Mouse (Mus musculus) retina, postnatal 1 day (tissue): ENCODE measurements around the gene Lhfpl2.

Source experiments
- DNase-seq: peaks from one replicate; pipeline ENCODE4 v3.0.0-alpha.2; 2012

Gene Lhfpl2

DNA sequence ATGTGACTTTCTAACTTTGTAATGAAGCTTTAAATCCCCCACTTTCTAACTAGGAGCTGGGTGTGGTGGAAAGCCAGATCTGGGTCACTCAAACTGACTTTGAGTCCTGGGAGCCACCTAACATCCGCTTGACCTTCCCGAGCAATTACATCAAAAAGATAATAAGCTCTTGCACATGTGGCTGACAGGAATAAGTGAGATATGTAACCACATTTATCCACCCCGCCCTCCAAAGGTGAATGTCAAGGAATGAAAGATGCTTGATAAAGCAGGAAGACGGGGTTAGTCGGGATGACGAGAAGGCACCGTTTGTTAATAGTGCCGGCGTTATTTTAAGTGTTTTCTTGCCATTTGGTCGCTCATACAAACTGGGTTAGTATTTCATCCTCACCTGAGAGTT, 41.5 kb downstream of the Lhfpl2 start:
- DNase-seq, result no peak

DNA sequence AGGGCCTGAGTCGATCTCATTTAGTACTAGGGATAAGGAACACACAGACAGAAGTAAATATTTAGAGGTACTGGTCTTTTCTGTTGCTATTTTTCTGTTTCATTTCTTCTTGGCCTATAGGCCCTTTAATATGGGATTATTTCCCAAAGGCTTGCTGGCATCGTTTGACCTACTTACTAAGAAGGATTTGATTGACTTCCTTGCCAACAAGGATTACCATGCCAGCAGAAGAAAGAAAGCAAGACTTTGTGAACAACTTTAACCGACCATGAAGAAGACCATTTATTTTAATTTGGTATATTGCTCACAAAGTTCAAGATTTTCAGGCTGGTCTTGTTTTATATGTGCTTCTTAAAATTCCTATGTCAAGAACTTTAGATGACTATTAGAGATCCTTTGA, 42.8 kb downstream of the Lhfpl2 start:
- DNase-seq, result peak; percentile 31

DNA sequence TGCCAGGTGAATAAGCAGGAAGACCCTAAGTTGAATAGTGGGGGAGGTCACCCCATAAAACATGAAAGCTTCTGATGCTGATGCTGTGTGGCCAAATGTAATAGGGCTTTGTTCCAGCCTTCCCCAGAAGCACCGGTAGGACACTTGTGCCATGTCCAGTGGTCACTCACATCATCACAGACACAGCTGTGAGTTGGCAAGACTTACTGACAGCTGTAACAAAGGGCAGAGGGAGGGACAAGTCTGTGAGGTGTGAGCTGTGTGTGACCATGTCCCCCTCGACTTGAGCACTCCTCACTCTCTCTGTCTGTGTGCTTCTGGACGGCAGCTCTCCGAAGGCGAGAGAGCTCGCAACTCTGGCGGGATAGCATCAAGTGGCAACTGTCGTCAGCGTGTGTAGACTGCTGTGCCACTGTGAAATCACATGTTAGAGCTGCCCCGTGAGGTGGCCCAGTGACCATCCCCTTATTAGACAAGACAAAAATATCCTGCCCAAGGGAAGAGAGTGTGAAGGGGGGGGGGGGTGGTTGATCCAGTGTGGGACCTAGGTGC, 43.5 kb downstream of the Lhfpl2 start:
- DNase-seq, result no peak

DNA sequence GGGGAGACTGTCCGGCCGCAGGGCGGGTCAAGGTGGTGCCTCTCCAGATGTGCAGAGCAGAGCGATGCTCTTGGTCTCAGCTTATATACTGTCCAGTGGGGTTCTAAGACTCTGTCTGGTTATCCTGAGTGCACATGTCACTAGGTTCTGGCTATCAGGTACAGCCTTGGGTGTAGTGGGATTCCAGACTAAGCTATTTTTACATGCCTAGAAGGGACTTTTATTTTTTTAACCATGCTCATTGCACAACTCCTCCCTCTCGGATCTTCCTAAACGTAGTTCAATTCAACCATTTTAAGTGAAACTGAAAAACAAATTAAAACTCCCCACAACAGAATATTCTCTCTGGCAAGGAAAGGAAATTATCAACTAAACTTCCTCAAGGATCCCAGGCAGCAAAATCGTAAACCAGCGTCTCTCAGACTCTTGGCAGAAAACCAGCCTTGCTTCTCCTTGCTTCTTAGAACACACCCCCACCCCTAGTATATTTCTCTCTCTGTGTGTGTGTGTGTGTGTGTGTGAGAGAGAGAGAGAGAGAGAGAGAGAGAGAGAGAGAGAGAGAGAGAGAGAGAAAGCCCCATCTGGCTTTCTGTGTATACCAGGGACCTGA, 47.4 kb downstream of the Lhfpl2 start:
- no peak for DNase-seq

DNA sequence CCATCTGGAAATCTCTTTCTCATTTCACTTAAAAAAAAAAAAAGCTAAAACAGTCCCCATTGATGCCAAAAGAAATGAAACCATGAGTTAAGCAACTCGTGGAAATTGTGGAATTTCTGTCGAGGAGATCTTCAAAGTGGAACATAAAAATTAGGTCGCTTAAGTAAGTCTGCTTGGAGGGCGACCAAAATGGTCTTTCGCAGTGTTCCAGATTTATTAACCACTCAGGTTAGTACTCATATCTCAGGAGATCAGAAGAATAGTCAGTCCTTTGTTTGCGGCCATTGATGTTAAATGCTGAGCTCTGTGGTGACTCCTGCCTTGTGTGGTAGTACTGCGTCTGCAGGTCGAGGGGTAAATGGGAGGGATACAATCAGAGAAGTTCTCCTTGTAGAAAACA, 48.8 kb downstream of the Lhfpl2 start:
- no peak for DNase-seq

DNA sequence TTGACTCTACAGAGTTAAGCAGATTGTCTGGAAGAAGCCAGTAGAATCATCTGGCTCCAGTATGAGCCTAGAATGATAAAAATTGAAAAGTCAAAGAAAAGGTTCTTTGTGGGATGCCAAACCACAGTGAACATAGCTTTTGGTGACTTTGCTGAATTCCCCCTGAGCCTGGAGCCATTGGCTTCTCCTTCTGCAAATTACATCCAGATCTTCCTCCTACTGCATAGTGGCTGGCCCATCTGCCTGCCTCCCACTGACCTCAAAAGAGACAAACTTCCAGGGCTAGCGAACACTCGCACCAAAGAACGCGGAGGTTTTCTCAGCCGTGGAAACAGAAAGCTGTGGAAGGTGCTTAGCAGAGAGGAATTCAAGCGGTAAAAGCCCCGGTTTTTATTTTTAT, 49.4 kb downstream of the Lhfpl2 start:
- no peak for DNase-seq

DNA sequence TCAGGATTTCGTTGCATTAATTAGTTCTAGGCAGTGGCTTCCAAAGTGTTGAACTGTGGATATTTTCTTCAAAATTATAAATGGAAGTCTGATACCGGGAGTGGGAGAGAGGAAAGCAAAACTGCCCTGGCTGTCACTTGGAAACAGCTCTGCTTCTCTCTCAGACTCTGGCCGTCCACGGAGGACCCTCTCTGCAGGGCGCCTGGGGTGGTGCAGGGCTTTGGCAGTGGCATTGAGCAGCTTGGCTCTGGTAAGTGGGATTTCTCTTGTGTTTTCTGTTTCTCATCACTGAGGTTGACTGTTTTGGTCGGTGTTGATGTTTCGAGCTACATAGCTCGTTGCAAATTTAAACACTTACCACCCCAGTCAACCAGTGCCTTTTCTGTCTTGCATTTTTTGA, 53.0 kb downstream of the Lhfpl2 start:
- no peak for DNase-seq

DNA sequence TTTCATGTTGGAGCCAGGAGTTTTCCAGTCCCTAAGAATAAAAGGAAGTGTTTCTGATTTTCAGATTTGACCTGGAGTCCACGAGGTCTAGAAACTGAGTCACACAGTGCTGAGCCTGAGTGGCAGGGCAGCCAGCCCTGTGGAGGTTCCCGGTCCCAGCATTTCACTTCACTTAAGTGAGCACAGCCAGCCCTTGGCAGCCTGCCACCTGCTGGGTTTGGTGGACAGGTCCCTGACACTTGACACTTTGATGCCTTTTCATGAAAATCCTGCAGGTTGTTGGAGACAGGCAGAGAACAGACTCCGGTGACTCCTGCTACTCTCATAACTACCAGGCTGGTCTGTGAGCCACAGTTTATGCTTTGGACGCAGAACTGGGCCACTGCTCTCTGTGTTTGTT, 57.9 kb downstream of the Lhfpl2 start:
- DNase-seq, result peak; percentile 25

DNA sequence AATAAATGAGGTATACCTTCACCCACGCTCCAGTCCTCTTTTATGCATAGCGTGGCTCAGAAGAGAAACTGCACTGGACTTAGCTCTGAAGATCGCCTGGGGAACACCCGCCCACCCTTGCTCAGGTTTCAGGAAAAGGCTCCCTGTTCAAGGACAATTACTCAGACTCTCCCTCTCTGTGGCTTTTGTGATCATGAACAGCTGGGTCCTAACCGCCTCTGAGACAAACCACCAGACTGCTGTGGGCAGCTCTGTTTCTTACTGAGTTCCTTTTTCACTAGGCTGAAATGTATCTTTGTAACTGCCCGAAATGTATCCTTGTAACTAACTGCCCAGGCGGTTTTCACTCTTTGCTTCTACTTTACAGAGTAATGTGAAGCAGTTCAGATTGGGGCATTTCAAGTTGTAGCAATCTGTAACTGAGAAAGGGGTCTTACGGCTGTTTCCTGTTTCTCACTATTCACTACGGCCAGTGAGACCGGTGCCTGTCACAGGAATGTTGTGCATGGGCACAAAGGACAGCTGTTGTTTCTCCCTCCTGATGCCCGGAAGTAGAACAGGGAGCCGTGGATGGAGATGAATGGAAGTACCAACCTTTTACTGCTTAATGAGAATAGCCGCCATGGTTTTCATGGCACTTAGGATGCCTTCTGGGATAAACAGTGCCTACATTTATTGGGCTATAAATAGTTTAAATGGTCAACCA, 59.3 kb downstream of the Lhfpl2 start:
- no peak for DNase-seq

DNA sequence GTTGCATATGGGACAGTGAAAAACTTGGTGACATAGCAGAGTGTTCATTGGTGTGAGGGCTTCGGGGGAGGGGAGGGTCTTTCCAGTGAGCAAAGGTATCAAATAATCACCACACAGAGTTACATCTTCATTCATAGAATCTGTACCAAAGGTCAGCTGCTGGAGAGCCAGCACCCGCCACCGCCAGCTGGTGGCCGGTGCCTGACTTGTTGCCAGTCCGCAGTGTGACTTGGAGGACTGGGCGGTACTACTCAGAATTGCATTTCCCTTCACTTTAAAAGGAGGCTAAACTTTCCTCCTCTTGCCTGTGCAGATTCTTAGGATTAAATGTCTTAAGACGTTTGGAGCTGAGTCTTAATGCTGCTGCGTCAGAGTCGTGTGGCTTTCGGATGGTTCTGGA, 59.9 kb downstream of the Lhfpl2 start:
- no peak for DNase-seq

DNA sequence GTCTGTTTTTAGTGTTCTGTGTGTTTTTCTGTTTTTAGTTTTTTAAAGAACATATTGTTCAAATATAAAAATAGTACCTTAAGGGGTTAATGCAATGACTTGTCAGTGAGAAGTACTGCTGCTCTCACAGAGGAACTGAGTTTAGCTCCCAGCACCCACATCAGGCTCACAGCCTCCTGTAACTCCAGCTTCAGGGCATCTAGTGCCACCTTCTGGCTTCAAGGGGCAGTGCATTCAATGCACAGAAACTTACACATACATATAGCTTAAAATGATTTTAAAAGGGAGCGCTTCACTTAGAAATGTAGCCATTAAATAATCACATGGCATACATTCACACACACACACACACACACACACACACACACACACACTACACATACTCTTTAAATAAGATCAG, 60.5 kb downstream of the Lhfpl2 start:
- DNase-seq, result no peak

DNA sequence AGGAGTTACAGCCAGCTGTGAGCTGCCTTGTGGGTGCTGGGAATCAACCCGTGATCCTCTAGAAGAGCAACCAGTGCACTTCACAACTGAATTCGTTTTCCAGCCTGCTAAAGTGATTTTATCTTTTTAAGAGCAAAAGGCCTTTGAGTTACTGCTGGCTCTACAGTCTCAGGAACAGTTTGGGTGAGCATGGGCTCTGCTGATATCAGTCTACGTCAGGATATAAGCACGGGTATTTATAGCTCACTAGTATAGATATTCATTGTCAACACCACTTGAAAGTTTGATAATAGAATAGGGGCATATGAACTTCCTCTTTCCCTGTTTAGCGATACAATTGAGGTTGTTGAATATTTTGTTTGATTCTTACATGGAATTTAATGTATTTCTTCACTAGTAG, 61.7 kb downstream of the Lhfpl2 start:
- DNase-seq, result no peak

DNA sequence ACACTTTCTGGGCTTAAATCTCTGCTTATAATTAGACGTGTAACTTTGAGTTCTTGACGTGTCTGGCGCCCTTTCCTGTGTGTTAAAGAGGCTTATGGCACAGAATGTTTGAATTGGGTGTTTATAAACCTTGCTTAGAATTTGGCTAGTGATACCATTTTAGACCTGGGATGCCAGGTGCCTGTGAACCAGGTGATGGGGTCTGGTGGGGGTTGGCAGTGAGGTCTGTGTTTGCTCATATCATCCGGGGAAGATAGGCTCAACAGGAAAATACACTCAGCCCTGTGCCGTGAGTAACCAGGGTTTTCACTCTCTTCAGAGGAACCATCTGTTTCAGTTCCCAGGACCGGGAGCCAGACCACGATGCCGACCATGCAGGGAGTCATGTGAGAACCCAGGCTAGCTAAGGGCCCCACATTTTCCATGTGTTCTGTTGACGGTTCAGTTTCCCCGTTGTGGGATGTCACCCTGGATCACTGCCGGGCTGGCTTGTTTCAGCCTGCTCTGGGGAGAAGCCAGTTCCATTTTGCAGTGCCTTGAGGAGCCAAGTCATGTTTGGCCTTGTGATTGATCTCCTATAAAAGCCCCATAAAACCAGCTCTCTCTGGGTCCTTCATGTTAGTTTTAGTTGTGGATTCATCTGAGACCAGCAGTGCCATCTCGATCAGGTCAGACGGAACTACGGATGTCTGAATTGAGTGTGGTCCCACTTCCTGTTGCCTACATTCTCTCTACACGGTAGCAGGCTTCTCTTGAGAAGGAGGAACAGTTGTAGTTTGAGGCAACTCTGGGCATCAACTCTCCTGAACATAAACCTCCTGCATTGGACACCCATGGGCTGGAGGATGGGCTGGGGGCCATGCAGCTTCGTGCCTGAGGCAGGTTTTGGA, 65.4 kb downstream of the Lhfpl2 start:
- no peak for DNase-seq

DNA sequence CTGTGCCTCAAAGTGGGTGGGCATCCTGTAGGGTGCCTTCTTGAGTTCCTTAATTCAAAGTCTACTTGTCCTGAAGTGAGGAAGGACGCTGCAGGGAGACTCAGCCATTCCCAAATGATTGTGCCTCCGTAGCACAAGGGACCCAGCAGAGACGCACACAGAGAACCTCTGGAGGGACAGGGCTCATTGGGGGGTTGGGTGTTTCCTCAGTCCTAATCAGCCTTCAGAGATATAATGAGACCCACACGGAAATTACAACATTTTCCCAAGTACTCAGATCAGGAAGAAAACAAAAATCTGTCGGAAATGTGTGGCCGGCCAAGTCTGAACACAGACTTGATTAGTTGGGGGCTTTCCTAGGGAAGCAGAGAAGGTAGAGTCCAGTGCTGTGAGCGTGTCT, 72.8 kb downstream of the Lhfpl2 start:
- no peak for DNase-seq

DNA sequence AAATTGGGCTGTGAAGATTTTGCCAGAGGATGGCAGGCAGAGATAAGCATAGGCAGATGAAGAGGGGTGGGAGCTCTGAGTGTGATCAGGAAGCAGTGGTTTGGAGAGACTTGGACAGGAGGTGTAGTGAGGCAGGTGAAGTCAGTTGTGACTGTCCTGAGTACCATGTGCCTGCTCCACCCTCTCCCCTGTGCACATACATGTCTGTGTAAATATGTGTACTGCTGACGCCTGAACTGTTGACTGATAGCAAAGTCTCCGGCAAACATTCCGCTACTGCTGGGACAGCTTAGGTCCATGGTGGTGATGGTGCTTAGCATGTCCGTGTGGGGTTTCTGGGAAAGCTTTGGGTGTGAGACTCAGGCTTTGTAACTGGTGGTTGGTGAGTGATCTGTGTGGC, 73.5 kb downstream of the Lhfpl2 start:
- DNase-seq, result no peak

DNA sequence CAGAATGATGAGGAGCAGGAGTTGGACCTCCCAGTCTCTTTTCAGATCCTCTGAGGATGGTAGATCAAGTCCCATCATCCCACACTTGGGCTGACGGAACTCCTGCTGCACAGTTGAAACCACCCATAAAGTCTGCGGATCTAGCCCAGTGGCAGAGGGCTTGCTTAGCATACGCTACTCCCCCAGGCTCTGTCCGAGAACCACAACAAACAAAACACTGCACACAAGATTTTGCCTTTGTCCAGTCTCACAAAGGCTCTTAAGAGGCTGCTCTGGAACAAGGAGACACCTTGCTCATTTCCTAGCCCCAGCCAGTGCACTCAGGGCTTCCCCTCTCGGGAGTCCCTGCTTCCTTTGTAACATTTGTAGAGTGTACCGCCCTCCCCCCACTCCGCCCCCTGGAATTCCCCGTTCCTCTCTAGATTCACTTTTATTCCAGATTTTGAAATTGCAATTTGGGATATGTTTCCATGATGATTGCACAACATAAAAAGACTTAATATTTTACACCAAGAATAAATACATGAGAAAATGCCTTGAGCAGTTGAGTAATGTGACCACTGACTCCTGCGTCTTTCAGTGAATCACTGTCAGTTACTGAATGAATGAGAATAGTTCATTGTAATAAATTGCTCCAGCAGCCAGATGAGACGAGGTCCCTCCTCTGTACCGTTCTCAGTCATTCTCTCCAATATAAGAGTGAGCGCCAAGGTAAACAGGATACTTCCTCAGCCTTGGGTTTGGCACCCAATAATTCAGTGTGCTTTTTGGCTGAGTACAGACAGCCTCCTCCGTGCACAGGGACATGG, 74.8 kb downstream of the Lhfpl2 start:
- no peak for DNase-seq

DNA sequence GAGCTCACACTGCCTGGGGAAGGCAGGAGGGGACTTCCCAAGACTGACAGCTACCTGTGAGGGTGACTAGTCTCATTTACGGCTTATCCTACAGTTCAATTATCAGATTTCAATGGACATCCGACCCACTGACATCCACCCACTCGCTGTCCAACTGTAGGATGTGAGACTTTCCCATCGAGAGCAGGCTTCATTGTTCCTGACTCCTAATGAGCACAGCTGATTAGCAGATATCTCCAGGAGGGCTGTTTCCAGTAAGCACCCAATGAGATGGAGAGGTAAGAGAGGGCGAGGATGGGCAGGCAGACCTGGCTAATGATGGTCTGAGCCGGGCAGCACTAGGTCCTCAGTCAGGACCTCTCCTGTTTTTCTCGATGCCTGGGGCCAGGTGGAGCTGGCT, 77.0 kb downstream of the Lhfpl2 start:
- peak; percentile 73 for DNase-seq

DNA sequence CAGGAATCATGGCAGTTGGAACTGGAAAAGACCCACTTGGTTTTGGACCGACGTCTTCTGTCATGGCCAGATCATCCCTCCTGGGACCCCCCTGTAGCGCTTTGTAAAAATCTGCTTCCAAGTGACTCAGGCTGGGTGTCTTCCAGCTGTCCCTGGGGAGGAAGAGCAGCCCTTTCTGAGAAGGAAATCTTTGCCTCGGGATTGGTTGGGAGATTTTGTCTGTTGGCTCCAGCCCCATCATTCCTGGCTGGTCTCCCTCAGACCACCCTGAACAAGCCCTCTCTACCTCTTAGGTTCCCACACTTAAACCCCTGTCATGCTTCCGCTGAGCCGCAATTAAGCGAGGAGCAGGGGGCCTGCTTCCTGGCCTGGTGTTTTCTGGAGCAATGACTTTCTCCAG, 77.6 kb downstream of the Lhfpl2 start:
- peak; percentile 23 for DNase-seq

DNA sequence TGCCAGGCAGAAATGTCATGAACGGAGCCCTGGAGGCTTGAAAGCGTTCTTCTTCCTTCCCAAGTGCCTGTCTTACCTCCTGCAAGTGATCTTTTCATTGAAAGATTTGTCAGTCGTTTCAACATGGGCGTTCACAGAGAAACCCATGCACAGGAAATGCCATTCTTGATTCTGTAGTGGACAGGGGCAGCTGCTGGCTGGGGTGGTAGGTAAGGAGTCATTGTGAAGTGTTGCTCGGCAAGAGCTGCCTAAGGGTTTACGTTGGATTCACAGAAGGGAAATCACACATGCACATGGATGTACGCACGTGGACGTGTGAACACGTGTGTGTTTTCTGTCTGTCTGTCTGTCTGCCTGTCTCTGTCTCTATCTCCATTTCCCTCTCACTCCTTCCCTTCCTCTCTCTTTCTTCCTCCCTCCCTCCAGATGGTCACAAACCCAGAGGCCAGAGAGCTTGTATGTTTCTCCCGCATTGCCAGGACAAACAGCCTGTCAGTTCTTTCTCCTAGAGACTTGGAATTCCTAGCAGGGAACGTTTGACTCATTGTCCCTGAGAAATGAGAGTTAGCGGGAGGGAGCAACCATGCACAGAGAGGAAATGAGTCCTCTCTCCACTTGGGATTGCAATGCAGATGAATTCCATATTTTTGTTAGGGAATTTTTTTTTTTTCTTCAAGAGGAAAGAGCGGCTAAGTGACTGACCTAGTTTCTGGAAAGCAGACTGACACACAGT, 82.3 kb downstream of the Lhfpl2 start:
- DNase-seq, result peak; percentile 43

DNA sequence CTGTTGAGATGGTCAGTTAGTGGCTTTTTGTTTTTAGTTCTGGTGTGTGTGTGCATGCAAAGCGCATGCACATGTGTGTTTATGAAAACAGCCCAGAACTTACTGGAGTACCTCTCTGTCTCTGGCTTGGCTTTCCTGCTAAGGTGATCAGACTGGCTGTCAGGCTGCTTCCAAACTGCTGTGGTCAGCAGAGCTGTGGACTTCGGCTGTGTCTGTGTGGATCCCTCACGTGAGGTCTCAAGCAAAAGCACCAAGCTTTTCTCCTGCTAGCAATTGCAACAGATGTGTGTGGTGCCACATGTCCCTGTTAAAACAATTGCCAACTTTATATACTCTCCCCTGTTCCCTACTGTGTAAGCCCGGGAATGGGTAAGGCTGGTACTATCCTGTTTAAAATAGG, 82.8 kb downstream of the Lhfpl2 start:
- no peak for DNase-seq

DNA sequence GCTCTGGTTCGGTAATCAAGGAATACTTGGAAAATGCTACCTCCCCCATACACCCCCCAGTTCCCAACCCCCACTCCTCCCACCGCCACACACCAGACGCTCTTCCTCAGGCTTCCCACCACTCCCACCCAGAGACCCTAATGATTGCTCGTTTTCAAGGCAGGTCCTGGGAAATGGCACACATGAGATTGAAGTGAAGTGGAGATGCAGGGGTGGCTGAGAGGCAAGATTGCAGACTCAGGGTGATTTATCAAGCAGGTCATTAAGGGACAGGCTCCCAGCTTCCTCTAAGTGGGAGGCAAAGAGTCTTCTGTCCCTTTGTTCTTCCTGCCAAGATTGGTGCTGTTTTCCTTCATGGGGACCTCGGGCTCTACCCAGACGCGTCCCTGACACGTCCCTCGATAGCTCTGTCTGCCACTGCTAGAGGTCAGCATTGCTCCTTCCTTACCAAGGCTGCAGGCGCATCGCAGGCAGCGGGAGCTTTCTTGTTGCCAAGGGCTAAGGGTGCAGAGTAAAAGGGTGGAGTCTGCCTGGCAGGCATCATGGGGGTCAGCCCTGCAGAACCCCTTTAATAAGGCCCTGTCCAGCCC, 85.6 kb downstream of the Lhfpl2 start:
- DNase-seq, result peak; percentile 69

DNA sequence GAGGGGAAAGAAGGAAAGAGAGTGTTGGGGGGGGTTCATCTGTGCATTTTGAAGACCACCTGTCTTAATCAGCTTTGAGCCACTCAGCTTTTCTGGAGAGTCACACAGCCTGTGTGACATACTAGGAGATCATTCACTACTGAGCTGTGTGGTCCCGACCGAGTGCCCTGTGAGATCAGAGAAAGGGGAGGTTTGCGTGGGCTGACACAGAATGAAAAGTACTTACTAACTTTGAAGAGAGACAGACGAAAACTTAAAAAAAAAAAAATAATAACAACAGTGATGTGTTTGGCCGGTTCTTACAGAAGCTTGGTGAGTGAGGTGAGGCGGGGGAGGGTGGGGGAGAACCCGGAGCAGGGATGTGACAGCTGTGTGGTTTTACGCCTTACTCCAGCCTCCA, 86.9 kb downstream of the Lhfpl2 start:
- DNase-seq, result no peak
